Mouse (Mus musculus): ENCODE results near the gene C2cd2.
"Not testable (repeated sequence)": the region's sequence is repeated elsewhere in the genome, so short reads cannot be mapped to it uniquely, and the experiment has no call there.

C2cd2 gene

DNA sequence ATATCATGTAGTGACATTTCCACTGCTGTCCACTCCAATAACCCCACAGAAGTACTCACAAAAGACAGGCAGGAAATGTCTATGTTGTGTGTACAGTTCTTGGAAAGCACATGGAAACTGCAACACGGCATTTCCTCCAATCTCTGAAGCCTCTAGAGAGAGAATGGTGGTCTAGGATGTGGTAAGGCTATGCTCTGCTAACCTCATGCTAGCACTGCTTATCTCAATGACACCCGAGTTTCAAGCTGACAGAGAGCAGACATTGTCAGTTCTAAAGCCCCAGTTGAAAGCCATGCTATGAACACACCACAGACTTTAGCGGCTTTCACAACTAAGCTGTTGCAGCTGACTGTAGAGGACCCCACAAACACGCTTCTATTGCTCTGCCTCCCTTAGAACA is 13.6 kb downstream of the C2cd2 start:
- no peak for DNase-seq (ENCODE audit: low read depth, low spot score)

GRCm38 (mm10) chr16:97946993-97947392 is 15.4 kb downstream of the C2cd2 start:
- not testable (repeated sequence) for DNase-seq (ENCODE audit: low read depth, low spot score)

DNA sequence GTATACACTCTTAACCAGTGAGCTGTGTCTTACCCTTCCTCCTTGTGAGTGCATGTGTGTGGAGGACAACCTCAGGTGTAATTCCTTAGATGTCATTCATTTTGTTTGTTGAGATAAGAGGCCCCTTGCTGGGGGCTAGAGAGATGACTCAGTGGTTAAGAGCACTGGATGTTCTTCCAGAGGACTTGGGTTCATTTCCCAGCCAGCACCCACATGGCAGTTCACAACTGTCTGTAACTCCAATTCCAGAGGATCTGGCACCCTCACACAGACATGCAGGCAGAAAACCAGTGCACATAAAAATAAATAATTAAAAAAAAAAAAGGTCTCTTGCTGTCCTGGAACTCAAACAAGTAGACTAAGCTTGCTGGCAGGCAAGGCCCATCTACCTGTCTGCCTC is 20.6 kb downstream of the C2cd2 start:
- DNase-seq (ENCODE audit: low read depth, low spot score) = no peak

DNA sequence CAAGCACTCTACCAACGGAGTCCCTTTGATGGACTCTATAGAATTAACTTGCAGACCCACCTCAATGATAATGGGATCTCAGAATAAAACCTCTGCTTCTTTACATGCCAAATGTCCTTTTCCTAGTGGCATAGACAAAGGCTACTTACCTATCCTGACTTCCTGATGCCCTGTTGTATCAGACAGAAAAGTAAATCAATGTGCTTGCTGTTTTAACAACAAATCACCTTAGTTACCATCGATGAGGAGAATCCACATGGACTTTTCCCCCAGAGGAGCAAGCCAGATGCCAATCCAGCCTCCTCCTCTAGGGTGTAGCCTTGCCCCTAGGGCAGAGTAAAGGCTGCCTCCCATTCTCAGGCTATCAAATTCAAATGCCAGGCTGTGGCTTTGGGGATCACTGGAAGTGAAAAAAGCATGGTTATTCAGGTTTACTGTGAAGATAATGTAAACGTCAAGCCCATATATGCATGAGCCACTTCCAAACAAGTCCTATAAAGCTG is 21.9 kb downstream of the C2cd2 start:
- no peak for DNase-seq (ENCODE audit: low read depth, low spot score)

GRCm38 (mm10) chr16:97935815-97936214 is 26.6 kb downstream of the C2cd2 start:
- peak; percentile 33 for DNase-seq (ENCODE audit: low read depth, low spot score)

- DNase-seq (ENCODE audit: low read depth, low spot score) = no peak
Observed at GRCm38 (mm10) chr16:97930231-97930630, 32.2 kb downstream of the C2cd2 start.

DNA sequence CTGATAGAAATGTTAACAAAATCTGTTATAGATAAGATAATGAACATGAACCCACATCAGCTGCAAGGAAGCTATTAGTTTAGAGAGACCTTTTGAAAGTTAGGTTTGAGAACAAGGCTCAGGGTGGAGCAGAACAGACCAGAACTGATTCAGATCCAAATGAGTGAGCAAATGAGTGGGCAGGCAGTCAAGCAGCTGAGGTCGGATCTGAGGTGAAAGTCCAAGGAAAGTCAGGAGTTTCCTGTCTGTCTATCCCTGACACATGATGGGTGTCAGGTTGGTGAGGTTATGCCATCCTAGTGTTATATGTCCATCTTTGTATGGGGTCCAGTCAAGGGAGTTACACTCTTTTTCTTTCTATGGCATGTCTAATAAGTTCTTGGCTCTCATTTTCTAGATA is 32.9 kb downstream of the C2cd2 start:
- DNase-seq (ENCODE audit: low read depth, low spot score) = no peak

DNA sequence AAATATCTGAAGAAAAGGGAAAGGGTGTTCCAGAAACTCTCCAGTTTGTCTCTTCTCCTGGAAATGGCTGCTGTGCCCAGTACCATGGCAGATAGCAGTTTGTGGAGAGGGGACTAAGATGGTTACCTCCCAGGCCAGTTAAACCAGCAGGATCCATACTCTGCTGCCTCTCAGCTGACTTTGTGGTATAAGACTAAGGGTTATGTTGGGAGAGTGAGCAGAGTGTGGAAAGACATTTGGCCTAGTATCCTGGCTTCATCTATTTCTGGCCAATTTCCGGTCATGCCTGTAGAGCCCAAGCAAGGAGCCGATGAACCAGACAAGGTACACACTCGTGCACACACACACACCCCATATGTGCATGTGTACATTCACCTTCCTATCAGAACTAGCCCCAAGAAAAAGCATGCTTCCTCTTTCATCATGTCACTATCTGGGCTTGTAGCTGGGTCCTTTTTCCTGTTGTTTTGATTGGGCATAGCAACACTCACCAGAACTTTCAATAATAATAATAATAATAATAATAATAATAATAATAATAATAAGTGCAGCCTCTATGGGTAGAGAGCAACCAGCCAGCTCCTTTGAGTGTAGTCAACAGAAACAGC is 35.0 kb downstream of the C2cd2 start:
- no peak for DNase-seq (ENCODE audit: low read depth, low spot score)

DNA sequence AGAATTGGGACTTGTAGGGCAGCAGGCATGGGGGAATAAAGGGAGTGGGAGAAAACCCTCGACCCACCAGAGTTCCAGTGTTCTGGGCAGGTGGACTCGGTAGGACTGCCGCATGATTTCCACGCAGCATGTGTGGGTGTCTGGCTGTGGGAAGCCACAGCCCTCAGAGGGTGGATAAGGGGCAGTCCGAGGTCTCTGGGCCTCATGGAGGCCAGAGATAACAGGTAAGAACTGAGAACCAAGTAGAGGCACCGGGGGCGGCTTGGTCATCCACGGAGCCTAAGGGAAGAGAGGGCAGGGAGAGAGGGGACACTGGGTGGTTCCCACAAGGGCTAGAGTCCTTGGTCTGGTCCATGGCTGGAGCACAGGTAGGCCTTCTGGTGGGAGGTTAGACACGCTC is 36.0 kb downstream of the C2cd2 start:
- no peak for DNase-seq (ENCODE audit: low read depth, low spot score)

- DNase-seq (ENCODE audit: low read depth, low spot score) = no peak
Observed at GRCm38 (mm10) chr16:97925760-97926159, 36.6 kb downstream of the C2cd2 start.

GRCm38 (mm10) chr16:97923700-97924099 is 38.7 kb downstream of the C2cd2 start:
- no peak for DNase-seq (ENCODE audit: low read depth, low spot score)

- no peak for DNase-seq (ENCODE audit: low read depth, low spot score)
Observed at GRCm38 (mm10) chr16:97922779-97923126, 39.6 kb downstream of the C2cd2 start.

DNA sequence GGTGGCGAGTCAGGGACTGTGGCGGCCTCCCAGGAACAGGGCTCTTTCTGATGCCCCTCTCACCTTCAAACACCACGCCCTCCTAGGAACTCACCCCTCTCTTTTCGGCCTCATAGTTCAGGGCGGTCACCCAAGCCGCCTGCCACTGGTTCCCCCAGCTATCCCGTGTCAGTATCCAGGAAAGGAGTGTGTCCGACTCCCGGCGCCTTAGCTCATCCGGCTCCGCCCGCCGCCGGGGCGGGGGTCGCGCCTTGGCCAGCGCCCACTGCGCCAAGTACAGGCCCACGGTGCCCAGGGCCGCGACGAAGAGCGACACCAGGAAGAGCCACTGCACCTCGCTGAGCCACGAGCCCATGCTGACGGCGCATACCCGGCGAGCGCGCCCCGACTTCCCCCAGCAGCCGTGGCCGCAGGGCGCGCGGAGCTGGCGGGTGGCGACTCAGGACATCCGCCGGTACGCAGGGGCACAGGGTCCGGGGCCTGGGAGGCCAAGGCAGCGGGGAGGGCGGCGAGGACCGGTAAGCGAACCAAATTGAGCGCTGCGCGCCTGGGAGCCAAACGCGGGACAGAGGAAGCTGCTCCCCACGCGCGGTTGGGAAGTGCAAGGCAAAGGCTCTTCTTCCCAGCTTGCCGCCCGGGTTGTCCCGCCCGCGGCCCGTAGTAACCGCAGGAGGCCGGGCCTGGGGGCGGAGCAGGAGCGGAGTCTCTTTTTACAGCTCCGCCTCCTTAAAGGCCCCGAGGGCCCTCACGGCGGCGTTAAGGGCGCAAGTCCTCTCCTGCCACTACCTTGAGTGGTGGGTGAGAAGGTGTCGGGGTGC is 40.2 kb downstream of the C2cd2 start:
- DNase-seq (ENCODE audit: low read depth, low spot score) = peak; percentile 91

DNA sequence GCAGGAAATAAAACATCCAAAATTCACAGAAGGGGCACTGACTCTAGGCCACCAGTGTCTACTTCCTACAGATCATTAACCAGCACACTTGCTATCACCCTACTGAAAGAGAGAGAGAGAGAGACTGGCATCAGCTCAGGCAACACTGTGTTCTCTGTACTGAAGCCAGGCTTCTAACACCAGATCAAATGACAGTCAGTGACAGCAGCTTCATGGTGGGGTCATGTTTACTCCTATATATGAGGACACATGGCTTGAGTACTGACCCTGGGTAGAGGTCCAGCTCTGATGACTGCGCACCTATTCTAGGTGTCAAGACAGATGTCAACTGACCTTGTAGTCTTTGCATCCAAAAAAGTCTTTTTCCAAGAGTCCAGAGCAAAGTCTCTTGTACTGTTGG is 41.8 kb downstream of the C2cd2 start:
- no peak for DNase-seq (ENCODE audit: low read depth, low spot score)

GRCm38 (mm10) chr16:97919793-97920192 is 42.6 kb downstream of the C2cd2 start:
- no peak for DNase-seq (ENCODE audit: low read depth, low spot score)

DNA sequence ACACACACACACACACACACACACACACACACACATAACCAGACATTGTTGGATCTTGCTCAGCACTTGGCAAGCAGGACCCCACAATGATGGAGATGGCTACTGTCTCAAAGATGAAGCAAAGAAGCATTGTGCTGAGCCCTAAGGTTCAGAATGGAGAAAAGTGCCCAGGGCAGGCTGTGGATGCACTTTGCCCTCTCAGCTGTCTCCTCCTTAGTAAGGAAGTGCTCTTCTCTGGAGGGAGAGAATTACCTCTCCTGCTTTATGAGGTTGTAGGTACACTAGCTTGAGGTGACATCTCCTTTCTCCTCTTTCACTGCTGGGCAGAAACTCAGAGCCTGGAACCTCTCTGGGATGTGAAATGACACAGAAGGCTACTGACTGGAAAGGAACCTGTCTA is 49.5 kb downstream of the C2cd2 start:
- DNase-seq (ENCODE audit: low read depth, low spot score) = no peak

DNA sequence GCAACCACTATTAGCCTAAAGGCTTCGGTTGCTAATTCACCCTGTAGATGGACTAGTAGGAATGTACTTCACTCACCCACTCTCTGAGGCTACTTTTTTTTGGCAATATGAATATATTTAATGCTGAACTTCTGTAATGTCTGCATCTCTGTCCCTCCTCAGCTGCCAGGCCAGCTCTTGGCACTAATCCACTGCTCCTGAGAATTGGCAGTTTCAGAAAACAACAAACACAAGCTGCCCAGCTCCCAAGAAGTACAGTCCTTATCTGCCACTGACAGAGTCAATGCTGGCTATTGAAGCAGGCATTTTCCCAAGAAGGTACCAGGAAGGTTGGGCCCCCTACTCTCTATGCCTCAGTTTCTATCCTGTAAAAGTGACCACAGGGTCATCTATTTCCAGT is 53.0 kb downstream of the C2cd2 start:
- DNase-seq (ENCODE audit: low read depth, low spot score) = no peak

GRCm38 (mm10) chr16:97907496-97907895 is 54.9 kb downstream of the C2cd2 start:
- DNase-seq (ENCODE audit: low read depth, low spot score) = no peak

DNA sequence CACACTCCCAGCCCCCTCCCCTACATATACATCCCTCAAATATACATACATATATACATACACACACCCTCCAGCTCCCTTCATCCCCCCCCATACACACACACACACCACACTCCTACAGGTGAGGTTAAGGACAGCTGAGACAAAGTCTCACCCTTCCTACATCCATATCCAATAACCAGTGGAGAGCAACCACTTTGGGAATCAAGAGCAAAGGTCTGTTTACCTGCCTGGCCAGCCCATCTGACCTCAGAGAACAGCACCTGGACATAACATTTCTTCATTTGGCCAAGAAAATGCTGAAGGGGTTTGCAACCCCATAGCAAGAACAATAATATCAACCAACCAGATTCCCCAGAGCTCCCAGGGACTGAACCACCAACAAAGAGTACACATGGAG is 56.1 kb downstream of the C2cd2 start:
- no peak for DNase-seq (ENCODE audit: low read depth, low spot score)

GRCm38 (mm10) chr16:97905449-97905991 is 56.9 kb downstream of the C2cd2 start:
- peak; percentile 28 for DNase-seq (ENCODE audit: low read depth, low spot score)

DNA sequence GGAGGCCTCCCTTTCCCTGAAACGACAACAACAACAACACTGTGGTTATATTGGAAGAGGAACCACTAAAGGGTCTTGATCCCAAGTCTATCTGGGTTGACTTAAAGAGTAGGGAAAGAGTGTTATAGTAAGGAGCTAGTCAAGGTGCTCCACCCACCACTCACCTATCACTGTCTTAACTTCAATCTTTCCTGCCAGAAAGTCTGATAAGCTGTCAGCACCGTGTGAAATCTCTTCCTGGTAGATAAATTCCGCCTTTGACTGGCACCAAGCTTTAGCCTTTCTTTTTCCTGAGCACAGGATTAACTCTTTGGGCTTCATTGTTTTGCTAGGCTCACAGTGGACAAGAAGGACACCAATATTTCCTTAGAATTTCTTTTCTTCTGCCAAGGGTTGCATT is 58.4 kb downstream of the C2cd2 start:
- DNase-seq (ENCODE audit: low read depth, low spot score) = no peak

DNA sequence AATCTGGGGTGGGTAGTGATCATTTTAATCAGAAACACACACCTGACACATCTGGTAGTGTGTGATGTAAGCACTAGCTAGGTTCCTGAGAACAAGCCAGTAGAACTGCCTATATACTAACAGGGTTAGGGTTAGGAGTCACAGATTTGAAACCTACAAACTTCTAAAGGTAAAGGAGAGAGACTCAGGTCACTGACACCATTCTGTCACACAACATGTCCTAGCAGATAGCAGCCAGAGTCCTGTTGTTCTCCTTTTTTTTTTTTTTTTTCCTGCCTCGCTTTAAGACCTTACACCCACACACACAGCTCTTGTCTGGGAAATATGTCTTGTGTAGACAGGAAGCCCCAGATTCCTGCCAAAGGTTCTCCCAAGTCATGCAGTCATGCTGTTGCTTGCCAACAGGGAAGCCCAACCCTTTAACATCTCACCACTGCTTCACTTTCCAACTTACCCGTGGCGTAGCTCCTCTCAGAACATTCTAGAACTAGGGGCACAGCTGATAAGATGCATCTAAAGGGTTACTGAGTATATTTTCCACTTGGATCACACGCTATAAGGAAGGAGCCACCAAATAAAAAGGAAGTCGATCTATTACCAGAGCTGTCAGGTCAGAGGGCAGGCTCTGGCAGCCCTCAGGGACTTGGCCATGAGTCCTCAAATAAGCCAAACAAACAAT is 64.9 kb downstream of the C2cd2 start:
- no peak for DNase-seq (ENCODE audit: low read depth, low spot score)
